Mouse (Mus musculus) right cerebral cortex, postnatal 36 days (tissue): ENCODE data around the gene C8g.

ENCODE experiments used
- DNase-seq, 2 experiments: peaks; one replicate each; pipeline ENCODE4 v3.0.0; 2022; ENCODE audit warnings: low spot score in 2 of 2, mixed read lengths in 1 of 2

The C8g gene

GRCm38 (mm10) chr2:25501593-25502486, at the start of gene C8g:
Gene C8g (minus strand): TSS chr2:25501719.
- DNase-seq, result no peak

DNA sequence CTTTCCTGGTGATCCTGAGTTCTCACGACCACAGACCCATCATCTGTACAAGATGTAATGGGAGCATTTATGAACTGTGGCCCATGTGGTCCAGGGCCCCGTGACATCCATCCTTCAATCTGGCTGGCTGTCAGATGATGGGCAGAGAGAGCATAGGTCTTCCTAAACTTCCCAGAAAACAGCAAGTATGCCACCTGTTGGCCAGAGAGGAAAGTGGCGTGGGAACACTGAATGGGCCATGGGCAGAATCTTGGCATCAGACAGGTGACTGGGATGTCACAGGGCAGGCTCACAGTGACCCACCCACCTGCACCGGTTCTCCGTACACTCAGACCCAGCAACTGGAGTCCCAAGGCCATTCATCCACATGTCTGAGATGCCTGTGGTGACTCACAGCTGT, 49.7 kb upstream of the C8g start:
- DNase-seq, result no peak

DNA sequence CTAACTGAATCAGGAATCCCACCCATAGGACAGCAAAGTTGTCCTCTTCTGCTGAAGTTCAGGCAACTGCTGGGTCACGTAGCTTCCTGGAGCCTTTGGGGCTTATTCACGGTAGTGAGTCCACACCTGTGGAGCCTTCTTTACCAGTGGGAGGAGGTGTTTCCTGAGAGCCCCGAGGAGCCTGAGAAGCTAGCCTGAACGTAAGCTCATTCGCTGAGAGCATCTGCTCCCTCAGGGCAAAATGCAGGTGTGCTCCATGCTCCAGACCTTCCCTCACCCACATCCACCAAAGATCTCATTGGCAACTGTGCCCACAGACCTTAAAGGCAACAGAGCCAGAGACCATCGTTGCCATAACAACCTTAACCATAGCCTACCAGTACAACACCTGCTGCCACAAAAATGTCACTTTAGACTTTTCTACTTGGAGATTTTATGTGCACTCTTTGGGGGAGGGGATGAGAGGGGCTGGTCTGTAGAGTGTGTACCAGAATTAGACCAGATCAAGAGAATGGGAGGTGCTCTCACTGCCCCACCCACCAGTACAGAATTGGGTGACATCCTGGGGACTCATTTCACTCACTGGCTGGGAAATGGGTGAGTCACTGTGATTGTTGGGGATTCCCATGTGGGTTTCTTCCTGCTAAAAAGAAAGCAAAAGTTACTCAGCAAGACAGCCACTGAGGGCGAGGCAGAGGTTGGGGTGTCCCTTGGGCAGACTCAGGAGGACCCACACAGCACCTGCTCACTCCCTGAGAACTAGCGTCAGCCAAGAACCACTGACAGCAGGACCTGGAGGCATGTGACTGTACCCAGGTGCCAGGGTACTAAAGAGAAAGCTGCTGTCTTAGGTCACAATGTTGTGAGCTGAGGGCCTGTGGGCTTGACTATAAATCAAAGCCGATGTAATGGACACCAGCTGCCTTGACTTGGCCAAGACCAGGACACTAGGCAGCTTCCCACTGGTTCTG, 47.8 kb upstream of the C8g start:
- no peak for DNase-seq

GRCm38 (mm10) chr2:25546811-25547491, 45.4 kb upstream of the C8g start, which contains the start of gene Traf2:
Gene Traf2 (minus strand): TSS chr2:25546940.
- DNase-seq, result peak; percentile 99

GRCm38 (mm10) chr2:25545996-25546810, 44.7 kb upstream of the C8g start:
- DNase-seq, result no peak

- DNase-seq, result no peak
Measured at GRCm38 (mm10) chr2:25541644-25542367, 40.3 kb upstream of the C8g start.

DNA sequence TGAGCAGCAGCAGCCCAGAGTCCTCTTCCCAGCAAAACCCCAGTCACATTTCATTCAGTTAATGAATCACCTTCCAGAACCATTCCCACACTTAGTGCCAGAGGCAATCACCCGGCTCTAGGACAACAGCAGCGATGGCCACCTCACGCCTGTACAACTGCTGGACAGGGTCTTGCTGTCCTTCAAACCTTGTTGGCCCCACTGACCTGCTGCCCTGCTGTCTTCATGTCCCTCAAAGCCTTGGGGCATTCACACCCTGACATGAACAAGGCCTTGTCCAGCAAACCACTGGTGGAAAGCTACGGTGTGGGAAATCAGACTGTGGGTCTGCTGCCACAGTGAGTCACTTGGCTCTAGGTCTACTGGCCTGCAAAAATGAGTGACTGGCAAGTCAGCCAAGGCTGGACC, 39.0 kb upstream of the C8g start:
- DNase-seq, result no peak

DNA sequence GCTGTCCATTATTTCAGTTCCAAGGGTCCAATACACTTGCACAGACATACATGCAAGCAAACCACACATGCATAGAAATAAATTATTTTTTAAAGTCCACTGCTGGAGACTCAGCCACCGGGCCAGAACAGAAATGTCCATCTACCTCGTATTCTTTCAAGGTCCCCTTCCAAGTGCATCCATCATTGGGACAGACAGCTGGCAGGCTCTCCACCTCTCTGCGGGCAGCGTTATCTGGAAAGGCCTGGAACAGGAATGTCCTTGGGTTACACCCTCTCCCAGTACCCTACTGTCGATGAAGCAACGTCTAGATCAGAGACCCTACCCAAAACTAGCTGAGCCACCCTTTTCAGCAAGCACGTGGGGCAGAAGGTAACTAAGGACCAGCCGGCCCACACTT, 35.0 kb upstream of the C8g start:
- no peak for DNase-seq

- DNase-seq, result no peak
Measured at GRCm38 (mm10) chr2:25534866-25535182, 33.3 kb upstream of the C8g start.

GRCm38 (mm10) chr2:25534178-25534865, 32.8 kb upstream of the C8g start:
- DNase-seq, result no peak

DNA sequence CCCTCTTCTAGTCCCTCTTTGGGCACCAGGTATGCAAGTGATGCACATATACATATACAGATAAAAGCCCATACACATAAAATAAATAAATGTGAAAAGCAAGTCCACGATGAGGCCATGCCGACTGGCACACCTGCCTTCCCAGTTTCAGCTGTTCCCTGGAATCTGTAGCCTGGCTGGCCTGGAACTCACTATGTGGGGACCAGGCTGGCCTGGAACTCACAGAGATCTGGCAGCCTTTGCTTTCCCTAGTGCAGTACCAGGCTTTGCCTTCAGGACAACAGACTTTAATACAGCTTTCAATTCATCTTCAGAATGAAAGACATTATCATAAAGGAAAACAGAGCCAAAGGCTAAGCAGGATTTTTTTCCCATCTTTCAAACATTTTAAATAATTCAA, 32.2 kb upstream of the C8g start:
- no peak for DNase-seq

- no peak for DNase-seq
Measured at GRCm38 (mm10) chr2:25526510-25527302, 25.2 kb upstream of the C8g start.

DNA sequence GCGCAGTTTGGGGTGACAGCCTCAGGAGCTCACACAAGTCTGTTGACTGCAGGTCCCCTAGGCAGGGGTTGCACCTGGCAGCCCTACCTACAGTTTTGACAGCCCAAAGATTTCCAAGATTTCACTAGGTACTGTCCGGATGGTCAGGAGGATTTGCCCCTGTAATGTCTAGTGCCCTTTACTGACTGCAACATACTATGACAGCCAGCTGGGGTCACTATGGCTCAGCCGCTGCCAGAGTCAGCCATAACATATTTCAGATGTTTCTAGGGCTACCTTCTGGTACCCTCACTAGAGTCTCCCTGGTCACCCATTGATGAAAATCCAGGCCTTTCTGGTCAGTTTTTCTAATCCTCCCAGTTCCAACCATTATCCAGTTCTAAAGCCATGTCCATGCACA, 8.4 kb upstream of the C8g start:
- no peak for DNase-seq

GRCm38 (mm10) chr2:25506964-25507363, 5.4 kb upstream of the C8g start:
- no peak for DNase-seq

DNA sequence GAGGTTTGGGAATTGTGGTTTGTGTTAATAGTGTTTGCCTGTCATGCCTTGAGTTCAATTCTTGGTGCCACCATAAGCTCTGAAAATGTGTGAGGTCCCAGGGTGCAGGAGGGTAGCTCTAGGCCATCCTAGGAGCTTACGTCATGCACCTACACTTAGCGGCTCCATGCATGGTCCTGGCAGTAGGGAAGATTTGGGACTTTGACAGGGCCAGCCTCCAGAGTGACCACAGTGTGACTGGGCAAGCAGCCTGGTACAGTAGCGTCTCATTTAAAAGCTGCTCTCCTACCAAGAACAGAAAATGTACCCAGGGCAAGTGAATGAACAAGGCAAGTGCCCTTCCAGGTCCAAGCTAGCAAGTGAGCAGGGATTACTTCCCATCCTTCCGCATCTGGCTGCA, 4.3 kb upstream of the C8g start:
- DNase-seq, result no peak

DNA sequence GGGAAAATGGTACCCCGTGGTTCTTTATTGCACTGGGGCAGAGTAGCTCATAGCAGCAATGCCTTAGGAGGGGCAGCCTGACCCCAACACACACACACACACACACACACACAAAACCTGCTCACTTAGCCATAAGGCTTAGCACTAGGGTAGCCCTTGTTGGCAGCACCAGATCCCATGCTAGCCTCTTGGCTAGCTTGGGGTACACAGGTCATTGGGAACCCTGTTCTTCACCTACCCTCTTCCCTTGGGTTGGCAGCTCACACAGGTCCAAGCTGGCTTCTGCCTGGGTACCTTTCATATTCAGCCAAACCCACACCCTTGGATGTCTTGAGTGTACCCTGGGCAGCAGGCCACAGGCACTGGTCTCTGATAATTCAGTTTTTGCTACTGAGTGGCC, 3.5 kb upstream of the C8g start:
- DNase-seq, result no peak

- no peak for DNase-seq
Measured at GRCm38 (mm10) chr2:25504538-25504937, 3.0 kb upstream of the C8g start.

- no peak for DNase-seq
Measured at GRCm38 (mm10) chr2:25502726-25503125, 1.2 kb upstream of the C8g start.
